Mouse (Mus musculus) ES-CJ7 (cell line): ENCODE measurements around the gene Polg.

Experiments used
- DNase-seq: peaks from one replicate; pipeline ENCODE4 v3.0.0; 2011; ENCODE audit warnings: low read depth, low spot score

The Polg gene

DNA sequence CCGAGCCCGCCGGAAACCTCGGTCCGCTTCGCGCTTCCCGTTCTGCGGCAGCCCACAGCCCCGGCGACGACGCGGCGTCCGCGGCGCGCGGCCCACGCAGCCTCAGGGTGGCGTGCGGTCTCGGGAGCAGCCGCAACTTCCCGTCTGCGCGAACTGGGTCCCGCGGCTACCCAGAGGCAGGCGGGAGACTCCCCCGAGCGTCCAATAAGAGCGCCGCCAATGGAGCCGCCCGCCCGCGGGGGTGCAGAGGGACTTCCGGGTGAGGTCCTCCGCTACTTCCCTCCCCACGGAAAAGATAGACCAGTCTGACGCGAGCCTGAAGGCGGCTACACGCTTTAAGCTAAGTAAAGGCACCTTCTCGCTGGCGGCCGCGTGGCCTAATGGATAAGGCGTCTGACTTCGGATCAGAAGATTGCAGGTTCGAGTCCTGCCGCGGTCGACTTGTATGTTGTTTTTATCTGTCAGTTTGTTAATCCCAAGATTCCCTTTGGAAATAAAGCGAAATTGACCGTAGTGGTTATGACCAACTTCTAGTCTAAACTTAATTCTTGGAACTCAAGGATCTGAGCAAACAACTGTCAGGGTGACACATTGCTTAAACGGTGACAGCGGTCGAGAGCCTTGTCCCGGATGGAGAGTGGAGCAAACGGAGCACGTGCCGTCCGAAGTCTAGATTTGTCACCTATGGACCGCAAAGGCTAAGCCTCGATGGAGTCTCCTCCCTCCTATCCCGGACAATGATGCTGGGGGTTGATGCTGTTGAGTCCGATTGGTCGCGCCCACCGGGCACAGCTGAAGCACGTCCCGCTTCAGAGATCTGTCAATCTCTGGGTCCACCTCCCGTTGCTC lies at the start of gene Polg:
Gene Polg, minus strand, starts transcription at position 310 of the 849 bp plus-strand sequence.
- DNase-seq, result peak; percentile 97

DNA sequence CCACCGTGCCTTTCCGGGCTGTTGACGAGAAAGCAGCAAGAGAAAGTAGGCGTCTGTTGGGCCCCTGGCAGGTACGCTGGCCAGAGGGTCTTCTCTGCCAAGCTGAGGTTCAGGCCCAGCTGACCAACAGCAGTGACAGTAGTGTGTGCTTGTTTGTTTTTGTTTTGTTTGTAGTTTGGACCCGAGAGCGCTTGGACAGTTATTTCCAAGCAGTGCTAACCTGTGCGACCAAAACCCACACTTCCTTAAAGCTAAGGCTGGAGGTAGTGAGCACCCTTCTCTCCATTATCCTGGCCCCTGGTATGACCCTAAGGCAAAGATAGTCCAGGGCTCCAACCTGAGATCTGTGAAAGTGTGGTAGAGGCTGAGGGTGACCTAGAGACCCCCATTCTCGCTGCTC lies 49.7 kb upstream of the Polg start:
- DNase-seq, result no peak

DNA sequence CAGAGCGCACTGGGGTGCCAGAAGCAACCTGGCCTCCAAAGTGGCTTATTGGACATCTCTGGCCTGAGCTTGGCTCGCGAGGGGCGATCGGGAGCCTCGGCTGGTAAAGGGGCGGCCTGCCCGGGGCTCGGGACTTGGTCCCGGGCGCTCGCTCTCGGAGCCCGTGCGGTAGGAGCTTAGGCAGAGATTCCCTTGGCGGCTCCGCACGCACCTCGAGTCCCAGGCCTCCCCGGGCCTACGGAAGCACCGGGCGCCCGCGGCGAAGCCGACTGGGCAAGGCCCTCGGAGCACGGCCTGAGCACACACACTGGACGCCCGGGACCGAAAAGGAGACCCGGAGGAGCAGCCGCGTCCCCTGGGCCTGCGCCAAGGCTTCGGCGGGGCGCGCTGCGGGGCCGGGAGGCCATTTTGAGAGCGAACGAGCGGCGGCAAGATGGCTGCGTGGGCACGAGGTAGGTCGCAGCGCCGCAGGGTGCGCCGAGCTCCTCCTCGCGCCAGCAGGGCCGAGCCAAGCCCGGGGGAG lies 49.1 kb upstream of the Polg start:
- no peak for DNase-seq

DNA sequence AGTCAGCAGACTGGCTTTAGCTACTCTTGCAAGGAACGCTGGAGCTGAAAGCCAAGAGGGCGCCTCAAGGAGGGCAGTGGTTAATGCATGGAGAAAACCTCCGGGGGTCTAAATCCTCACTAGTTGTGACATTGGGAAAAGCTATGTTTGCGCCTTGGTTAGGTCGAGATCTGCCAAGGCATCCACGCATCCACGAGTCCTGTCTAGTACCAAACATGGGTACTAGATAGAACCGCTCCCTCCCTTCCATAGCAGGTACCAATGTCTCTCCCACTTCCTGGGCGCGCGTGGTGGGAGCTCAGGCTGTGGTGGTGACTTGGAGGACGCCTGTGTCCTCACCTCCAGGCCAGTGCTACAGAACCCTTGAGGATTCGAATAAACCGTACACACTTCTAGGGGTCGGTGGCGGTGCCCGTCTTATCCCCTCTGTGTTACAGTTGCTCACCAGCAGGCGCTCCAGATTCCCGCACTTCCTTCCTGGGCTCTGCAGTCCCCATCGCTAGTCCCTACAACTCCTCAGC lies 48.3 kb upstream of the Polg start:
- peak; percentile 78 for DNase-seq

DNA sequence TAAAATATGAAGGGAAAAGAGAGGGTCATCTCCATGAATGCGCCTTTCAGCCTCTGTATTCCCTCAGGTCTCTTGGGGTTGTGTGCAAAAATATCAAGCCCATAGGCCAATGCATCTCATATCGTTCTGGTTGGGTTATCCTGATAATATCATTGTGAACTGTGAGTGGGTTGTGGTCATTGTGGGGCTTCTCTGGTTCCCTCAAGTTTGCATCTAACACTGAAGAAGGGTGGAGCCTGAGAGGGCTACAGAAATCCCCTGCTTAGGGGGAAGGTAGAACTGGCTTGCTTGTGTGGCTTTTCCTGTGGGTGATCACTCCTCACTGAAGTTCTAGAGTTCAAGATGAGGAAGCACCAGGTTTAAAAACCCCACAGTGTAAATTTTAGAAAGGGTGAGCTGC lies 47.3 kb upstream of the Polg start:
- no peak for DNase-seq

DNA sequence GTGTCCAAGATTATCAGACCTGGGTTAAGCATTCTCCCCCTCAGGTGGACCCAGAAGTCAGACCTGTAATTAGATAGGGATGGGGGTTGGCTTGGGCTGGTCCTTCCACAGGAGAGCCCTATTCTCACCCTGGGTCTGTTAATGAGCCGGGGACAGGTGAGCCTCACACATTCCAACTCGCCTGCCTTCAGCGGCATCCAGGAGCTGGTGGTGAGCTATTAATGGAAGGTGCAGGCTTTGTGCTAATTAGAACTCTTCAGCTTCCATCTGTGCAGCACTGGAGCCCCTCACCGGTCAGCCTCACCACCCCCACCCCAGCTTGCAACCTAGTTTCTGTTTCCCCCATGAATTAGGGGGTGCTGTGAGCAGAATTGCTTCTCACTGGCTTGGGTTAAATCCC lies 46.3 kb upstream of the Polg start:
- no peak for DNase-seq

DNA sequence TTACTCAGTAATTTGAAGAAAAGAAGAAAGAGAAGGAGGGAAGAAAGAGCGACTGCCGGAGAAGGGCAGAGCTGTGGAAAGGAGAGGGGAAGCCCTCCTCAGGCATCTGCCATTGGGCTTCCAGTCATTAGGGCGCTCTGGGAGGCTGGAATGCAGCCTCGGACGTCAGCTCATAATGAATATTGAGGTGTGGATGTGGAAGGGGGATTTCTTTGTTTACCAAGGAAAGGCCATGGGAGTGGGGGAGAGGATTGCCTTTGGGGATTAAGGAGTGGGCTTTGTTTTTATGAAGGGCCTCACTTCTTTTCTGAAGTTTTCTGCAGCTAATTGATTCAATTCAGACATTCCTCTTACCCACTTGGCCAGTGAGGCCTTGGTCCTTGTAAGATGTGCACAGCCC lies 45.5 kb upstream of the Polg start:
- no peak for DNase-seq

DNA sequence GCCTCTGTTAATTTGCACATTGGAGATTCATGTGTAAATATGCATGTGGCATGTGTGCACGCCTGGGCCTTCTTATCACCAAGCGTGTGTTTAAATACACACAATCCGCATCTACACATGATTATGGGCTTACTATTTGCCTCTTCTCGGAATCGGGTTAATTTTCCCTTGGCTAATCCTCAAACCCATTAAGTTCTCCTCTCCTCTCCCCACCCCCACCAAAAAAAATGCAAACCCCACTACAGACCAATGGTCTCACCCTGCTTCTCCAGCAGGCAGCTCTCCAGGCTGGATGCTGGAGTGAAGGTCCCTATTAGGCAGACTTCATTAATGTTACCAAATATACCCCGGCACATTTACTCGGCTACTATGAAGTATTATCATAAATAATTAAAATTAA lies 45.0 kb upstream of the Polg start:
- DNase-seq, result no peak

DNA sequence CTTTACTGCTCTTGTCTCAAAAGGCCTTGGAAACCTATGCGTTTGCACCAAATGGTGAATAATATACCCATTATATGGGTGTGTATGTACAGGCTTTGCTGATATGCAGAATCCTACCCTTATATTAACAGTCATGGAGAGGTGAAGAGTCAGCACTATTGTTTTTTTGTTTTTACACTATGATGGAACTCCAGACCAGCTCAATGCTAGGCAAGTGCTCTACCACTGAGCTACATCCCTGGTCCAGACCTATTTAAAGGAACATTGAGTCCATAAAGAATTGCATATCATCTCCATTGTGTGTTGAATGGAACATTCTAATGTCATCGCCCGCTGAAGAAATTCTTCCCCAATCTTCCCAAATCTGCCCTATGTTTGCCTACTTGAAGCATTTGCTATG lies 44.5 kb upstream of the Polg start:
- no peak for DNase-seq

DNA sequence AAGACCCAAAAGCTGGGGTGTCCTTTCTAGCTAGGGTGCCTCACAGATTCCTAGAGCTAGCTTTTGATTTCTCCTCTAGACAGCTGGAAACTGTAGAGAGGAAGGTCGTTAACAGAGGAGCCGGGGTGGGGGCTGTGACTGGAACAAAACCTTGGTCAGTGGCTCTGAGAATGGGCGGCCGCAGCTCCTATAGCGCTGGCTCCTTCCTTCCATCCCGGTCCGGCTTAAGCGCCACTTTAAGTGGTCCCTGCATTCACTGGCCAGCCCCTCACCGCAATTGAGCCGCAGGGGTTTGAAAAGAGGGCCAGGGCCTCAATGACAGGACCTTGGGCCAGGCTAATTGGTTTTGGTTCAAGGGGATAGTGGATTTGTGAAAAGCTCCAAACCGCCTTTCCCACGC lies 43.5 kb upstream of the Polg start:
- DNase-seq, result no peak

DNA sequence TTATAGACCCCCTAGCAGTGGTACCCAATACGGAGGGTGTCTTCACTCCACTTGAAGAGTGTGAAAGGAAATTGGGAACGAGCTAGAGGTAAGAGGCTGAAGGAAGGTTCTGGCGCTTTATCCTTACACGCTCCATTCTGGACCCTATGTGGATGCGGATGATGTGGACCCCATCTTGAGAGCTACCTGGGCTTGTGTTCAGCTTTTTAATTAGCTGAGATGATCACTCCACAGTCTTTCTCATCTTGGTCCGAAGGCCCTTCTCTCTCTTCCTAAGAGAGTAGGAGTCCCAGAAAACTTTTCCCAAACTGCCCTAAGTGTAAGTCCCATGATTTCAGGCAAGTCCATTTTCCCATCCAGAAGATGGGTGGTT lies 43.1 kb upstream of the Polg start:
- DNase-seq, result no peak

DNA sequence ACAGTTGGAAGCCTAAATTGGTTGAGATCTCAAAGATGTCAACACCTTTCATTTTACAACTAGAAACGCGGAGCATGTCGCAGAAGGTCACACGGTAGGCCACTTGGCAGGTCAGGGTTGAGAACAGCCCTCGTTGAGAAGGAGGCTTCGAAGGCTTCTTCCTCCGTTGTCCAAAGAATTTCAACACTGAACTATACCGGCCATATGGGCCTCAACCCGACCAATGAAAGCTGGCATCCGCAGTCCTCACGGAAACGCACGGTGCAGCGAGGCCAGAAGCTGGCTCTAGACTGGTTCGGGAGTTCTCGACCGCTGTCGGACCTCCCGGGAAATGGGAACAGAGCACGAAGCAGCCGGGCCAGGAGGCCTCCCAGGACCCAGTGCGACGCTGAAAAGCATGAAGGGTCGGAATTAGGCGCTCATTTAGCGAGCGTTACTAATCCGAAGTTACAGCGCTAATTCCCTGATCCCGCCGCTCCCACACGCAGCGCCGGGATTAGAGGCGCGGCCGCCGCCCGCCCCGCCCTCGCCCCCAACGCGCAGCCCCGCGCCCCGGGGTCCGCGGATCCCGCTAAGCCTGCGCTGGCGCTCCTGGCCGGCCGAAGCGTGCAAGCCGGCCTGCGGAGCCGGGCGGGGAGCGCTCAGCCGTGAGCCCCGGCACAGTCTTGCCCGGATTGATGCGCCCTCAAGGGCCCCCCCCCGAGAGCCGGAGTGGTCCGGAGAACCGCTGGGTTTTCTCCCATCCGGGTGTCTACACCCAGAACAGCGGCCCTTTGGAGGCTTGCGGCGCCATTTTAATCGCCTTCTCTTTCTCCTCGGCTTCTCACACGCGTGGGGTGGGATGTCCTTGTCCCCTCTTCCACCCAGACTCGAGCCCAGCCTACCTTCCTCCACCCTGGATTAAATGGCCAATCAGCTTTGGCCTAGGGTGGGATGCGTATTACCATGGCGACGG lies 42.4 kb upstream of the Polg start:
- DNase-seq, result no peak

DNA sequence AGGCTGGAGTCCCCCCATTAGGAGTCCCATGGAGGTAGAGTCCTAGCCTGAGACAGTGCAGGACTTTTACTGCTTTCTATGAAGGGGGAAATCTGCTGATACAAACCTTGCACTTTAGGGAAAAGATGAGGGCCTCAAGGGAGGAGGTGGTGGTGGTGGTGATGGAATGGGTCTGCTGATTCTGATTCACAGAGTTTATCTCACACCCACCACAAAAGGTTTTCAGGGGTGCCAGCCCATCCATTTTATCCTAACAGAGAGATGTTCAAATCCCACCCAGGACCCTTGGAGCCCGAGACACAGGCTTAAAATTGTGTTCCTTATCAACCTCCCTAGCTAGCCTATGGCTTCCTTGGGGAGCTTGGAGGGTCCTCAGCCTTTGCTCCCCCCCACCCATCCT lies 41.6 kb upstream of the Polg start:
- DNase-seq, result no peak

DNA sequence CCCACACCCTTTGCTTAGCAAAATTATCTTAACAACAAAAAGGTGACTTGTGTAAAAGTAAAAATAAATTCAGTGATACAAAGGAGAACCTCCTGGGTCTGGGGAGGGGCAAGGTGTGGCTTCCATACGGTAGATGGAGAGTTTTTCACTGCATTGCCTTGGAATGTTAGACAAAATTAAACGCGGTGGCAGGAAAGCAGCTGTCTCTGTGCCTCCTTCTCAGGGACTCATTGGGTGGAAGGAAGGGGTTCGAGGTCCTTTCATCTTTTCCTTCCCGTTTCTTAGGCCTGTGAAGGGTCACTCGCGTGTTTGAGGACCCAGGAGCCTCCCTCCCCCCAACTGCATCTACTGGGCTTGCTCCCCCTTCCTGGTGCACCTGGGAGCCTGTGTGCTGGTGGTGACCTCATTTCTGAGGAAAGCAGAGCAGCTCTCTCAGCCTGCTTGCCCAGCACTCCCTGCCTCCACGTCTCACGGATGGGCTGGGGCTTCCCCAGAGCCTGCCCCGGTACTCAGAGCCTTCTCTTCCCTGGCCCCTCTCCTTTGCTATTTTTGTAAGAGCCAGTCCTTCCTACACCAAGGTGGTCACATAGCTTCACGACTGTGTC lies 41.0 kb upstream of the Polg start:
- peak; percentile 29 for DNase-seq

DNA sequence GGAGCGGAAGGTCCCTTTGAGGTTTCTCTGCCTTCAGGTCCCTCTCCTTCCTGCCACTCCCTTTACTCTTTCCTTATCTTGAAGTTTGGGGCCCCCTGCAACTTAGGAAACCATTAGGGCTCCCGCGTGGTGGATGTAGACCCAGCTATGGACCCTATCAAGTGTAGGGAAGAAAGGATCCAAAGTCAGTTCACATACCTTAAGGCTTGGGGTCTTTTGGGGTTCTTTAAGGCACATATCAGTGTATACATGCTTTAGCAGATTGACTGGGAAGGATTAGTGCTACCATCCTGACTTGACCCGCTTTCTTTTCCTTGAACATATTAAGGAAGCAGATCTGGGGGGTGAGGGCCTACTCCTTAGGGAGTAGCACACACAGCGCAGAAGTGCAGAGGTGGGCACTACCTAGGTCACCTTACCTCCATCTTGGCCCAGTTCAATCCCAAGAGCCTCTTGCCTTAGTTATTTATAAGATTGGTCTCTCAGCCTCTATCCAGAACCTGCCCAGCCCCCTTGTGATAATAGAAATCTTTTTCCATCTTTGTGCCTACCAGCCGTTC lies 40.4 kb upstream of the Polg start:
- DNase-seq, result no peak

DNA sequence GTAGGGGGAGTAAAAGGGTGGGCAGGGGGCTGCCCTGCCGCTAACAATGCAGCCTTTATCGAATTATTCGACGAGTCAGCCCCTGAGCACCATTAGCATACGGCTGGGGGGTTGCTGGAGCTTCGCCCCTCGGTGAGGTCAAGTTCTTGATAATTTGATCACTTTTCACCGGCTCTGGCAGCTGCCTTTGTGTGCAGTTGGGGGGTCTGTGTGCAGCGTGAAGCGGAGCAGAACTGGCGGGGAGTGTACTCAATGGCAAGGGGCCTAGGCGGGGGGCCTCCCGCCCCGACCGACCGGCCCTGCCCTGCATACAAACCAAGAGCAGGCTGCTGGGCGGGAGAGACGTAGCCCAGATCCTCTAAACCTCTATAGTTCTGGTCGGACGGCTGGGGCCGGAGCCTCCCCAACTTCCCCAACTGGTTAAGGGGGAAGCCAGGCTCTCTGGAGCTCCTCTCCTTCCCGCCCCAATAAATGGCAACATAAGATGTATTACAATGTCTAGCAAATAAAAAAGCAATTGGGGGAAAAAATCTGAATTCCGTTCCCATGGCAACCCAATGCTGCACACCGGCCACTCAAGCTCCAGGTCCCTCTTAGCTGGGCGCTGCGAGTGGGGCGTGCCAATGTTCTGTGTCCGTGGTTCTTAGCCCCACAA lies 39.8 kb upstream of the Polg start:
- peak; percentile 44 for DNase-seq

DNA sequence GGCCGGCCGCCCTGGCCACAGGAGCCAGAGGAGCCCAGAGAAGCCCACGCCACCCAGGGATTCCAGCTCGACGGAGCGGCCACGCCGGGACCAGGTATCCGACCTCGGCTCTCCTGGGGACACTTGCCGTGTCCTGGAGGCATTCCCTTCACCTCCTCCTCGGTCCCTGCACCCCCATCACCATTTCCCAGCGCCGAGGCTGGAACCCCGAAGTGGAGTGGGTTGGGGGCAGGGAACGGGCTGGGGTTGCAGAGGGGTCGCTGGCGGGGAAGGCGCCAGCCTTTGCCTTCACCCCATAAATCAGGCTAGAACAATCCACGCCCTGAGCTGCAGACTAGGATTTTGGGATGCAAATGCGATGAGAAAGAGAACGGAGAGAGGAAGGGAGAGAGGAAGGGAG lies 39.2 kb upstream of the Polg start:
- DNase-seq, result no peak

DNA sequence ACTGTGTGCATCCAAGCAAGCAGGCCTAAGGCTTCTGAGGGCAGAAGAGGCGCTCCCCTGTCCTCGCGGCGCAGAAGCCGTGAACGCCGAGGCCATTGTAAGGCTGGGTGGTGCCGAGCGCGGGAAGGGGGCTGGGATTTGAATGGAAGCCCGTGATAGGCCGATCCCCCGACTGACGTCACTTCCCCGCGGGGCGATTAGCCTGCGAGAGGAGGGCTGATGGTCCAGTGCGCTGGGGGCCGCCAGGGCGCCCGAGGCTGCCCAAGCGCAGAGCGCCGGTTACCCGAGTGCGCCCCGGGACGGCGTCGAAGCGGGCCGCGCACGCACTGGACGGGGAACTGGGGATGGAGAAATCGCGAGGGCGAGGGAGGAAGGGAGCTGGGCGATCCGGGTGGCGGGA lies 38.6 kb upstream of the Polg start:
- DNase-seq, result peak; percentile 90

DNA sequence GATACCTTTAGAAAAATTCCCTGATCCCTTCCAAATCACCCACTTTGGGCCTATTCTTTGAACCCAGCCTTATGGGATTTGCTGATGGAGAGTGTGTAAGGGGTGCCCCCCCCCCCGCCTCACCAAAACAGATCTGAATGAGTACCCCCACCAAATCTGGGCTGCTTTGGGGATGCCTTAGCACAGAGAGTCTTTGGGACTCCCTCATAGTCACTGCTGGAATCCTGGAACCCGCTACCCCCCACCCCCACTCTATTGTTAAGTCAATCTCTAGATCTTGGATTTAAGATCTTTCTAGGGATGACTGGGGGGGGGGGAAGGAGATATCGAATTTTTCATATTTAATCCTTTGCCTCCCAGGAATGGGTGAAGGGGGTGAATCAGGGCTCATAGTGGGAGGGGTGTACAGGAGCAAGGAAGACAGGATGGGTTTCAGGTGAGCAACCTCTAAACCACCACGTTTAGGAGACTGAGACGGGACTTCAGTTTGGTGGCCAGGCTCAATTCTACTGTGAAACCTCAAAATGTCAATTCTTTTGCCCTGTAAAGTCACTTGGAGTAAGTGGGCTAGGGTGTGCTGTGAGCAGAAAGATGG lies 37.6 kb upstream of the Polg start:
- DNase-seq, result no peak

DNA sequence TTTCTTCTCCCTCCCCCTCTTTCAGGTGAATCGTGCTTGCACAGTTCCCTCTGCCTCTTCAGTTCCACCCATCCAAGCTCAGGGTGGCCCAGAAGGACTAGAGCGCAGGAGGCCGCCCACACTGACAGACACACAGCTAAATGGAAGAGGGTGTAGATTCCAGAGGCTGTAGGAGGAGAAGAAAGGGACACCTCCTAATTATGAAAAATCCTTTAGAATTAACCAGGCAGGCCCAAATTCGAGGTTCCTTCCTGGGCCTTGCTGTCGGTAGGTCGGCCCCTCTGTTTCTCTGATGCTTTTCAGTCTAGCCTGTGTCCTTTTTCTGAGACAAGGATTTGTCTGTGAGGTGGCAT lies 36.9 kb upstream of the Polg start:
- DNase-seq, result no peak
